Mouse (Mus musculus): ENCODE measurements around the gene Ankrd9.

Ankrd9 gene

DNA sequence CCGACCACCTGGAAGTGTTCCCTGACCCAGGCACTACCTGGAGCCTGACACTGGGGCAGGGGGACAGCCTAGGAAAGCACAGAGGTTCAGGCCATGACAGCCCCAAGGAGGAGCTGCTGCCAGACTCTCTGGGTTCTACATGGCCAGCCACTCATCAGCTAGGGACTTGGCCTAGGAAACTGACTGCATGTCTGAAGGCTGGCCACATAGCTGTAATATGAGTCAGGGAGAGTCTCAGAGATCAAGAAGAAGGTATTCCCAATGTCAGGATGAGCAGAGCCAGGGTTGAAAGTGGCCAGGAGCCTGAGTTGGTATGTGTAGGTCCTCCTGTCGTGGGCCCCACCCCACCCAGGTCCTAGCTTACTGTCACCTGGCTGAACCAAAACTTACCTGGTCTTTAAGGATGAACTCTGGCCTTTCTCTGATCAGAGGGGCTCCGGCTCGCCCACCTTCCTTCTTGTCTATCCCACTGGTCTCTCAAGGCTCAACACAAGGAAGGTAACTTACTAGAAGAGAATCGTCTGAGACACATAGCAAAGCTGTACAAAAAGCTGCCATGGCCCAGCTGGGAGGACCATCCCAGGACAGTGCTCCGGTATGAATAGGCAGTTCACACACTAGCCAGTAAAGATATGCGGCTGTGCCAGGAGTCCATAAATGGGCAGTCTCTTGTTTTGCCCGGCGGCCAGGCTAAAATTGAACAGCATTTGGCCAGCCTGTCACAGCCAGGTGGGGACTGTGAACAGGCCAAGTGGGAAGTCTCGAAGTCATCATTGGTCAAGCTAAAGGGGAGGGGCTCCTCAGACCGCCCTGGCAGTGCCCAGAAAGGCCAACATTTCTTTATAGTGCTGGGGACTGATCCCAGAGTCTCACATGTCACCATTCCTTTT is 7.9 kb upstream of the Ankrd9 start:
- DNase-seq, result no peak

DNA sequence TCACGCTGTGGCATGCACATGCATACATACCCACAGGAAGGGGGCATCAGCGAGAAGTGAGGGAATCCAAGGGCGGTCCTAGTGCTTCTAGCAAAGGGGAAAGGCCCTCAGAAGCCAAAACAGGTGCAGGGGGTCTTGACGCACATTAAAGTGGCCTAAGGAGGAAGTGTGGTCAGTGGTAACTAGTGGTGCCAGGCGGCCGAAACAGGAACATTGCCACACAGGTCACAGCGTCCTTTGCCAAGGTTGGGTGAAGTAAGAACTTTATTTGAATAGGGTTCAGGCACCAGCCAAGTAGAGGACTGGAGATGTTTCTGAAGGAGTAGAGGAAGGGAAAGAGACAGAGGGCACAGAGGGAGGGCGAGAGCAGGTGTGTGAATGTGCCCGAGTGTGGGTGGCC is 6.3 kb upstream of the Ankrd9 start:
- DNase-seq, result no peak

DNA sequence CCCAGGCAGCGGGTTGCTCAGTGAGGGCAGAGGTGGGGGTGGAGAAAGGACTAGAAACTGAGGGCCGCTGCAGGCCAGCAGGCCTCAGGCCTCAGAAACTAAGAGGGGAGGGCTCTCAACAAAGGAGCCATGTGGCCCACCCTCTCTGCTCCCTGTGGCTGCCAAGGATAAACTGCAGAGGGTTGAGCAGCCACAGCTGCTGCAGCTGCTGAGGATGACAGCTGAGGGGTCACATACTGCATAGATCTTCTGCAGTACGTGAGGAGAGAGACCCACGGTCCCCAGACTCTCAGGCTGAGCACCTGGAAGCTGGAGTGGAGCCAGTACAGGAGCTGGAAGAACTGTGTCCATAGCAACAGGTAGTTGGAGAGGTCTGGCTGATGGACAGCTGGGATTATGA is 5.8 kb upstream of the Ankrd9 start:
- no peak for DNase-seq

GRCm38 (mm10) chr12:110983714-110984113 is 4.9 kb upstream of the Ankrd9 start:
- DNase-seq, result no peak

DNA sequence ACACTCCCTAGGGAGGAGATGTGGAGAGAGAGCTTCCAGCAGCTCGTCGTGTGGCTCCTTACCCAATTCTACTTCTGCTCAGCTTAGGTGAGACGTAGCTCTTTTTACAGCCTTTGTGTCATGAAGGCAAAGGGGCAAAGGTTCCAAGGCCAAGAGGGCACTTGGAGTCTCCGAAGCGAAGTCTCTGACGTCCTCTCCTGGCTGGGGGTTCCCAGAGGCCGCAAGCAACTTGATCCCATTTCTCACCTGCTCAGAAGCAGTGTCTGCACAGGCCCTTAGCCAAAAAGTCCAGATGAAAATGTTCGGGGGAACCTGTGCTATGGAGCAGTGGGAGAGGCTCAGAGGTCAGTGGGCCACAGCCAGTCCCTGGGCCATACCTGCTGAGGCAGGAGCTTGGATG is 4.2 kb upstream of the Ankrd9 start:
- DNase-seq, result peak; percentile 47

GRCm38 (mm10) chr12:110981736-110982135 is 2.9 kb upstream of the Ankrd9 start:
- no peak for DNase-seq

- DNase-seq, result no peak
These were observed 968 bp upstream of the Ankrd9 start for GRCm38 (mm10) chr12:110979808-110980207.

GRCm38 (mm10) chr12:110977896-110978606 is 789 bp downstream of the Ankrd9 start:
- DNase-seq, result no peak

DNA sequence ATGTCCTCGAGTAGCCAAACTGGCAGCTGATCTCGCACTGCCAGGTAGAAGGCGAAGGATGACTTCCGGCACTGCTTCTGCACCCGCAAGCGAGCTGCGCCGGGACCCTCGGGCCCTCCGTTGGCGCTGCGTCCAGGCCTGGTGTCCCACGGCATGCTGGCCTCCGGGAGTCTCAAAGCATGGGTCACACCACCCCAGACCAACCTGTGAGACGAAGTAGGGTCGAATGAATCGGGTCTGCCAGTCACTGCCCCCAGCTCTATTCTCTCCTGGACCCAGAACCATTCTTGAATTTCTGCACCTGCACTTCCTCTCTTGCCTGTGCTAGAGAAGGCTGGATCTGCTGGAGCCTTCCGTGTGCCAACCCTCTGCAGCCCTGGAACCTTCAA is 1.5 kb downstream of the Ankrd9 start:
- DNase-seq, result no peak

- DNase-seq, result no peak
These were observed 2.1 kb downstream of the Ankrd9 start for GRCm38 (mm10) chr12:110976589-110977344.

DNA sequence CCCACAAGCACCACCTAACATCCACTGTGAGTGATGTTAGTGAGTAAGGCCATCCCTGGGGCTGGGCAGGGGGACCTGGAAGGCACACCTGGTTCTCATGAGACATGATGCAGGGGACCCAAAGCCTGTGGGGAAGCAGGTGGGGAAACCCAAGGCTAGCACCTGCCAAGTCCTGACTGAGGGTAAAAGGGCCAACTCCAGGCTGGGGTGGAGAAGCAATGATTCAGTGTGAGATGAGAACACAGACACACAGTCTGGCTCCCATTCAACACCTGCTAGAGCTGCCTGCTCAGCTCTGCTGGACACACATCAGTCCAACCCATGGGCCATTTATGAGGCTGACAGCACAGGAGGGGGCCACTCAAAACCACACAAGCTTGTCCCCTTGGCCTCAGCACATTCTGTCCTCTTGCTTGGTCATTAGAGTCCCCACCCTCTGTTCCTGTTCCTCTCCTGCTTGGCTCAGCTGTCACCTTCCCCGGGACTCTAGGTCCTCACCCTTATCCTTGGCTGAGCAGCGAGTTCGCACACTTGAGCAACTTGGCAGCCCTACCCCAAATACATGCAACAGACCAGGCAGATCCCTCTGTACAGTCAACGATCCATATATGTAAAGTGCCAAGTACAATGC is 2.9 kb downstream of the Ankrd9 start:
- no peak for DNase-seq

GRCm38 (mm10) chr12:110975385-110975784 is 3.5 kb downstream of the Ankrd9 start:
- no peak for DNase-seq

DNA sequence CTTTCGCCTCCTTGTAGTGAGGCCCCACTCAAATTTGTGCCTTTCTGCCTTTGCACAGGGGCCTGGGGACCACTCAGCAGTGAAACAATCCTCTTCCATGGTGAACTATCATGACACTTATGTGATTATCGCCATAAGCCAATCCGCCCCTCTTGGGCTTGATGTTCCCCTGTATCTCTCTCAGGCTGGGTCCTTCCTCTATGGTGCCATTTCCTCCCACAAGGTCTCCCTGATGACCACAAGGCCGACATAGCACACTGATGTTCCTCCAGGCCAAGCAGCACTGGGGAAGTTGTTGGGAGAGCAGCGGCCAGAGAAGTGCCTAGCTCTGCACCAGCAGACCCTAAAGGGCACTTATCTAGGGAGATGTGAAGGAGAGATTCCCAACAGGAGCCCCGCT is 4.1 kb downstream of the Ankrd9 start:
- no peak for DNase-seq

DNA sequence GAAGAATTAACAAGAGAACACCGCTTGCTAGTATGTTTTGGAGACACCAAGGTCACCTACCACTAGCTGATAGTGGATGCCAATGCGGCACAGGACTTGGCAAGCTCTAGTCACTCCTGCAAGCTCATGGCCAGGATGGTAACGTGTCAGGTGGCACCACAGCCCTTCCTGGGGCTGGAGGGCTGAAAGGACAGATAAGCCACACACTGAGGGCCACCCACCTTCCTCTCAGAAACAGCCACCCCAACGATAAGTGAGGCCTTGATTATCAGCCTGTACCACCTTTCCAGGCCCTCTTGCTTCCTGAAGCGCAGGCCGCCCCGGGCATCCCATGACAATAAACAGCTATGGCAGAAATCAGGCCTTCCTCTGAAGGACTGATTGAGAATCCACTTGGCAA is 4.5 kb downstream of the Ankrd9 start:
- DNase-seq, result no peak

- no peak for DNase-seq
These were observed 5.0 kb downstream of the Ankrd9 start for GRCm38 (mm10) chr12:110973829-110974228.

DNA sequence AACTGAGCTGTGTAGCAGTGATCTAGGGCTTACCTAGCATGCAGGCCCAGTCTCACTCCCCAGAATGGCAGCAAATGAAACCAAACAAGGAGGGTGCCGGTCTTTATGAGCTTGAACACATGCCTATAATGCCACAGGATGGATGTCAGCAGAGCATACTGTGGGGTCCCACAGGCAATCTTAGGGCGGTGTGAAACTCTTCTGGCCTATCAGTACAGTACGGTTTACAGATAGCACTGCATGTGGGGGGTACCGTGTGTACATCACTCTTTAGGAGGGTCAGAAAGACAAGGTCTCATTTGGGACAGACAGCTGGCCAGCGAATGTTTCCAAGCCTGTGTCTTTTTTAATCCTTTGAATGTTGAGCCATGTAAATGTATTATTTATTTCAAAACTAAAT is 6.9 kb downstream of the Ankrd9 start:
- DNase-seq, result no peak

GRCm38 (mm10) chr12:110970408-110970807 is 8.4 kb downstream of the Ankrd9 start:
- DNase-seq, result no peak

DNA sequence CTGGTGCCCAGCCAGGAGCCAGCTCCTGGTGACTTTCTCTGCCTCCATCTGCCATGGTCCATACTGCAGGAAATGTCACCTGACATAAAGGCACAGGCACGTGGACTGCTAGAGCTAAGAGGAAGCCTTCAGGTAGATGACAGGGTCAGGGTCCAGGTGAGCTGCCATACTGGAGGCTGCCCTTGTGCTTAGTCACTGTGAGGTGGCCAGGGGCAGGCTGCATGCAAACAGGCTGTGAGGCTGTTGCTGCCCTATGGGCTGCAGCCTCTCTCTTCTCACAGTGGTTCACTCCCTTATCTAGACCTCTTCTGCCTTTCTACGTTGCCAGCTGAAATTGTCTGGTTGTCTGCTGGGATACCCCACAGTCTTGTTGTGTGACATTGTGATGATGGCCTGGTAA is 11.7 kb downstream of the Ankrd9 start:
- DNase-seq, result no peak

DNA sequence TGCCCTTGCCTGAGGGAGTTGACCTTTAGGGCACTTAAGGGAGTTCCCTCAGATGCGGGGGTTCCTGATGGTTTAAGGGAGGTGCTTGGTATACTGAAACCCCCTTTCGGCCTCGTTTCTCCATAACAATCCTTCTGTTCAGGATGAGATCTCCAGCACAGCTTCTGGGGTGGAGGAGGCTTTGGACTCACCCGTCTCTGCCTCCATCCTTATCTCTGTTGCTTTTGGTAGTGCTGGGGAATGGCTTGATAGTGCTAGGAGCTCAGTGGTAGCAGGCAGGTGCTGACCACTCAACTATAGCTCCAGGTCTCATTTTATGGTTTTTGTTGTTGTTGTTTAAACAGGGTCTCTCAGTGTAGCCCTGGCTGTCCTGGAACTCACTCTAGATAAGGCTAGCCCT is 12.8 kb downstream of the Ankrd9 start:
- DNase-seq, result no peak

GRCm38 (mm10) chr12:110965500-110965899 is 13.3 kb downstream of the Ankrd9 start:
- DNase-seq, result no peak

DNA sequence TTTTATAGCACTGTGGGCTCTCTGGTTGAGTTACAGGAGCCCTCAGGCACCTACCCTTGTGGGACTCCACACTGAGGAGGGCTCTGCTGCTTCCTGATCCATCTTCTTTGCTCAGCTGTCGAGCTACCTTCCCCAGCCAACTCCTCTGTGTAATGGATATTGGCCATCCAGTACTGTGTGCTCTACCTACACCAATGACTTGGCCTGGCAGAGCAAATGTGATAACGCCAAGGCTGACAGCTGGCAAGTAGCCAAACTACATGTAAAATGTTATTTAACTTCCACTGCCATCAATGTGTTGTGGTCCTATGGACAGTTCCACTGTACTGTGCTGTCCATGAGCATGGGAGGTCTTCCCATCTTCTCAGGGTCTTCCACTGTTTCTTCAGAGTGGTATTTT is 16.9 kb downstream of the Ankrd9 start:
- no peak for DNase-seq

DNA sequence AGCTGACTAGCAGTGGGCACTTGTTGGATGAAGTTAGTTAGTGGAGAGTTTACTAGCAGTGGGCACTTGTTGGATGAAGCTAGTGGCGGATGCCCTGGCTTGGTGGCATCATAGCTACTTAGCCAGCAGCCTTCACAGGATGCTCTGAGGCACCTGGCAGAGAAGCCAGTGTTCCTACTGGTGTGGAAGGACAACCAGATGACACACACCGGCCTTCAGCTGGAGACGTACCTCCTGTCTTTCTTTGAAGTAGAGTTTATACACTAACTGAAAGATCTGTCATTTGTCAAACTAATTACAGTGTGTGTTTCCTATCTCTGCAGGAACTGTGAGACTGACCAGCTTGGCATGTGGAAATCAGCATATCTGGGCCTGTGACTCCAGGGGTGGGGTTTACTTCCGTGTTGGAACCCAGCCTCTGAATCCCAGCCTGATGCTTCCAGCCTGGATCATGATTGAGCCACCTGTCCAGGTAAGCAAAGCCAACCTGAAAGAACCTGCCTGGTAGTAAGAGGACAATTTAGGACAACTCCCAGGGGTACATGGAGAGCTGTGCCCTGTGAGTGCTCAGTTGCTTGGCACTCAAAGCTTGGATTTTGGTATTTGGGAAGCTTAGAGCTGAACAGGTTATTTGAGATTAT is 24.4 kb downstream of the Ankrd9 start:
- DNase-seq, result no peak

DNA sequence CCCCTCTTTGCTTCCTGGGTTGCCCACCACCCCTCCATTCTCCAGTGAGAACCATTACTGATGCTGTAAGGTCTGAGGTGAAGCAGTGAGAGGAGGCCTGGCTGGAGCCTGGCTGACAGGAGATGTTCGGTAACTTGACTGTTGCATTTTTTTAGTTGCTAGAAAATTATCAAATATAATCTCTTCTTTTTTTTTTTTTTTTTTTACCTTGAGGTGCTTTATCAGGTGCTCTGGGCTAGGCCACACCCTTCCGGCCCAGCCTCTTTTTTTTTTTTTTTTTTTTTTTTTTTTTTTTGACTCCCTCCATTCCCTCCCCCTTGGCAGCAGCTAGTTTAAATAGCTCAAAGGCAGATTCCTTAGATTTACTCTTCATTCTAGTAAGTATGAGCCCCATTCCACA is 24.9 kb downstream of the Ankrd9 start:
- no peak for DNase-seq

All from kidney, adult 9 months (tissue).